Mouse (Mus musculus) liver, embryonic 11.5 days (tissue): ENCODE results near the gene Lrsam1. TPM values are rescaled to one million over a fixed set of nuclear protein-coding genes. Genes with fewer than 3 reads are reported as not detected.

Source experiments
- ATAC-seq: fragments of 200-750 bp; cut with Nextera tagmentation; replicated peaks from 2 replicates; pipeline ENCODE4 v1.8.0; 2017; ENCODE audit warnings: moderate number of reproducible peaks, mild to moderate bottlenecking, moderate TSS enrichment, moderate library complexity; ENCODE audit not compliant: low FRiP score
- DNase-seq: peaks from one replicate; pipeline ENCODE4 v3.0.0-alpha.2; 2017; ENCODE audit warnings: low spot score
- H3K27ac ChIP-seq: fragments of 300-500 bp; sonication (generic); 2 replicates; pipeline ENCODE4 v1.5.1; 2014; ENCODE audit warnings: mild to moderate bottlenecking, low read depth, low read length, control low read depth
- H3K27me3 ChIP-seq: fragments of 300-500 bp; sonication (generic); replicated peaks from 2 replicates; pipeline ENCODE4 v1.6.1; 2014; ENCODE audit warnings: low read length, mixed read lengths; ENCODE audit not compliant: control insufficient read depth, insufficient read depth
- H3K36me3 ChIP-seq: fragments of 300-500 bp; sonication (generic); 2 replicates; pipeline ENCODE4 v1.6.1; 2014; ENCODE audit warnings: mild to moderate bottlenecking, low read length, moderate library complexity, mixed read lengths; ENCODE audit not compliant: control insufficient read depth, insufficient read depth
- H3K4me1 ChIP-seq: fragments of 300-500 bp; sonication (generic); replicated peaks from 2 replicates; pipeline ENCODE4 v1.6.1; 2014; ENCODE audit warnings: low read length, mixed read lengths; ENCODE audit not compliant: control insufficient read depth, insufficient read depth
- H3K4me2 ChIP-seq: fragments of 300-500 bp; sonication (generic); 2 replicates; pipeline ENCODE4 v1.6.1; 2014; ENCODE audit warnings: mild to moderate bottlenecking, control low read depth, moderate library complexity
- H3K4me3 ChIP-seq: fragments of 300-500 bp; sonication (generic); 2 replicates; pipeline ENCODE4 v1.5.1; 2014; ENCODE audit warnings: low read depth, low read length, control low read depth
- H3K9ac ChIP-seq: fragments of 300-500 bp; sonication (generic); 2 replicates; pipeline ENCODE4 v1.6.1; 2014; ENCODE audit warnings: low read depth, low read length, control low read depth
- H3K9me3 ChIP-seq: fragments of 300-500 bp; sonication (generic); 2 replicates; pipeline ENCODE4 v1.6.1; 2016; ENCODE audit warnings: low read length, inconsistent platforms, mixed read lengths; ENCODE audit not compliant: control insufficient read depth
- WGBS: fragments of 180-500 bp; shearing (Covaris S2); extraction: QIAGEN DNeasy Blood & Tissue Kit; methylation state at CpG from one replicate; pipeline ENCODE4 v1.1.7; 2014; 5-methylcytosine and 5-hydroxymethylcytosine counted together
- polyA plus RNA-seq: library from polyadenylated mRNA; unstranded; fragments of >200 nt; fragmentation: Nextera tagmentation; extraction: Ambion mirVana; gene quantifications from 2 replicates; pipeline ENCODE4 v1.2.1, GENCODE M21; 2014

Lrsam1 gene
- polyA plus RNA-seq, 1 experiment from 2014 or later, result 6.1 TPM

GRCm38 (mm10) chr2:32990167-32990832 is 28.9 kb upstream of the Lrsam1 start:
- H3K4me3 ChIP-seq, result no peak overlapping the region
- ATAC-seq, result no peak
- DNase-seq, result no peak
- no peak overlapping the region for H3K27ac ChIP-seq
- WGBS, result 57% methylated on average over 13 of the region's 13 CpGs
- no peaks in the 10 kb centered on the region for H3K4me1 ChIP-seq
- H3K4me2 ChIP-seq, result no peak overlapping the region
- H3K9me3 ChIP-seq, result no peaks in the 10 kb centered on the region
- no peak overlapping the region for H3K9ac ChIP-seq
- H3K36me3 ChIP-seq, result no peaks in the 10 kb centered on the region
- H3K27me3 ChIP-seq, result no peaks in the 10 kb centered on the region

GRCm38 (mm10) chr2:32989376-32989775 is 28.0 kb upstream of the Lrsam1 start:
- Histone ChIP-seq H3K4me2 (no peak overlapping the region), H3K36me3 (no peaks in the 10 kb centered on the region), H3K4me1 (no peaks in the 10 kb centered on the region), H3K27me3 (no peaks in the 10 kb centered on the region), H3K4me3 (no peak overlapping the region), H3K9me3 (no peaks in the 10 kb centered on the region), H3K9ac (no peak overlapping the region), H3K27ac (no peak overlapping the region)
- DNase-seq (no peak), ATAC-seq (no peak)
- 80% methylated on average over 3 of the region's 3 CpGs for WGBS

DNA sequence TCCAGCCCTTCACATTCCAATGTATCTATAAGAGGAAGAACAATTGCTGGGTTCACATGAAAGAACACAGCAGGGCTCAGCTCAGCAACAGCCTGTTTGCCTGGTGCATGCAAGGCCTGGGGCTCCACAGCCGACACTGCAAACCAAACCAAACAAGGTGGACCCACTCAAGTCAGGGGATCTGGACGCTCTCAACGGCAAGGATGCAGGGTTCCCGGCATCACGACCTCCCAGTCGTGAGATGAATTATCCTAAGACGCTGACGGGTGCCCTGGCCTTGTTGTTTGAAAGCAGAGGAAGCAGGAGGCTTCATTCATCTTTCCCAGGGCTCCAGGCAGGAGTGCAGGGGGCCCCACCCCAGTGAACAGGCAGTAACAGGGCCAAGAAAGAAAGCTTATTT is 24.4 kb upstream of the Lrsam1 start:
- Histone ChIP-seq H3K4me1 (peaks cover 4% of the 10 kb centered on the region), H3K27me3 (no peaks in the 10 kb centered on the region), H3K36me3 (no peaks in the 10 kb centered on the region), H3K9me3 (no peaks in the 10 kb centered on the region), H3K4me3 (no peak overlapping the region), H3K27ac (no peak overlapping the region), H3K4me2 (no peak overlapping the region), H3K9ac (no peak overlapping the region)
- ATAC-seq, result no peak
- 71% methylated on average over 8 of the region's 8 CpGs for WGBS
- no peak for DNase-seq

DNA sequence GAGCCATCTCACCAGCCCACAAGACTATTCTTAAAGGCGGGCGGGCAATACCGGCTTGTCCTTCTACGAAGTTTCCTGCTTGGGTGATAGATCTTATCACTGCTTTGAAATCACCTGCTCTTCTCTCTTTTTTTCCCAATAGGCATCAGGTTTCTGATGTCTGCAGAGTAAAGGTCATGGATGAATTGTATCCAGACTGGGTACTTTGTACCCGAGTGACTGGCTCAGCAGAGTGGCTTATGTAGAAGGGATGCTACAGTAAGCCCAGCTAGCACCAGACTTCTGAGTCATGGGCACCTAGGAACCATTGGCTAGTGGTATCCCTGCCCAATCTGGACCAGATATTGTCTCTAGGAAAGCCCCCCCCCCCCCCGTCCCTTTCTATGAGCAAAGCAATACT is 22.2 kb upstream of the Lrsam1 start:
- no peaks in the 10 kb centered on the region for H3K36me3 ChIP-seq
- 49% methylated on average over 6 of the region's 6 CpGs for WGBS
- H3K9ac ChIP-seq, result no peak overlapping the region
- H3K9me3 ChIP-seq, result no peaks in the 10 kb centered on the region
- no peak overlapping the region for H3K4me2 ChIP-seq
- ATAC-seq, result no peak
- H3K27me3 ChIP-seq, result no peaks in the 10 kb centered on the region
- no peak for DNase-seq
- no peak overlapping the region for H3K4me3 ChIP-seq
- no peak overlapping the region for H3K27ac ChIP-seq
- peaks cover 14% of the 10 kb centered on the region for H3K4me1 ChIP-seq

DNA sequence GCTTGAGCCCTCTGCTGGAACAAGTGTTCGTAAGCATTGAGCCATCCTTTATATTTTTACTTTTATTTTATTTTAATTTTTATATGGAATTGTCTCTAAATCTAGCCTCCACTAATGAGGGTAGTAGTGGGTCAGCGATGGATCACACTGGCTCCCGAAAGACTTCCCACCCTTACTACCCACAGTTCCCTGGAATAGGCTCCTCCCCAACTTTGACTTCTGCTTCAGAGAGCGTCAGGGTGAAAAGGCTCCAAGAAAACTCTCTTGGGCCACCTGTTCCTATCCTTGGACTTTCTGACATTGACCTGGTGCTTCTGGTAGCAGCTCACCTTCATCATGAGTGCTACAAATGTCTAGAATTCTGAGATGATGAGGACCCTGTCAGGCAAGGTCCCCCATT is 21.3 kb upstream of the Lrsam1 start:
- WGBS, result 9% methylated on average over 4 of the region's 4 CpGs
- peak overlapping the region; percentile 10; the same call in 1 of the 2 replicates for H3K9ac ChIP-seq
- H3K4me1 ChIP-seq, result peaks cover 22% of the 10 kb centered on the region
- no peak overlapping the region for H3K27ac ChIP-seq
- H3K4me3 ChIP-seq, result peak overlapping the region; percentile 76
- ATAC-seq (no peak), DNase-seq (no peak)
- peak overlapping the region; percentile 100 for H3K4me2 ChIP-seq
- H3K9me3 ChIP-seq, result no peaks in the 10 kb centered on the region
- H3K27me3 ChIP-seq, result no peaks in the 10 kb centered on the region
- H3K36me3 ChIP-seq, result no peaks in the 10 kb centered on the region

DNA sequence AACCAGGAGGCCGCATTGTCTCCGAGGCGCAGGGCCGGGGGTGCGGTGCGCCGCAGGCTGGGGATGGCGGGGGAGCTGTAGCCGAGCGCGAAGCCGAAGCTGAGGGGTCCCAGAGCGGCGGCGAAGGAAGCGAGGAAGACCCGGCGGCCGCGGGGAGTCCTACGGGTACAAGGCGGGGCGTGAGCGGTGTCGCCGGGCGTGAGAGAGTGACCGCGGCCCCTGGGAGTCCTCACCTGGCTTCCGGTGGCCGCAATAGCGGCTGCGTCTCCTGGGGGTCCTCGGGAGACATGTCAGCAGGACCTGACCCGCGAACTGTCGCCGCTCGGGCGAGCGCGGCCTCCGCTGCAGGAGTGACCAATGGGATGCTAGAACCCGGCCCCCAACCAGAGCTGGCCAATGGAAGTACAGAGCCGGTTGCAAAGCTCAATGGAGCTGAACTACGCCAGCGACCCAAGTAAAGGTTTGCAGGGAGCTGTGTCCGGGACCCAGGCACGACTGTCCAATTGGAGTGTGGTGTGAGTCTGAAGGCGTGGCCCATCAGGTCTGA is 20.4 kb upstream of the Lrsam1 start, which contains the start of gene Slc2a8:
Gene Slc2a8, minus strand, starts transcription at position 359 of the 547 bp plus-strand sequence.
- peak within 1 kb of the TSS; percentile 26; the same call in 1 of the 2 replicates for H3K27ac ChIP-seq
- ATAC-seq (peak; percentile 98), DNase-seq (peak; percentile 88)
- WGBS, result under 1% methylated on average over 50 of the region's 50 CpGs
- H3K27me3 ChIP-seq, result no peaks in the 10 kb centered on the region
- no peaks in the 10 kb centered on the region for H3K36me3 ChIP-seq
- H3K9ac ChIP-seq, result peak within 1 kb of the TSS; percentile 78
- peak within 1 kb of the TSS; percentile 100 for H3K4me2 ChIP-seq
- H3K9me3 ChIP-seq, result no peaks in the 10 kb centered on the region
- peaks cover 22% of the 10 kb centered on the region for H3K4me1 ChIP-seq
- H3K4me3 ChIP-seq, result peak within 1 kb of the TSS; percentile 76

DNA sequence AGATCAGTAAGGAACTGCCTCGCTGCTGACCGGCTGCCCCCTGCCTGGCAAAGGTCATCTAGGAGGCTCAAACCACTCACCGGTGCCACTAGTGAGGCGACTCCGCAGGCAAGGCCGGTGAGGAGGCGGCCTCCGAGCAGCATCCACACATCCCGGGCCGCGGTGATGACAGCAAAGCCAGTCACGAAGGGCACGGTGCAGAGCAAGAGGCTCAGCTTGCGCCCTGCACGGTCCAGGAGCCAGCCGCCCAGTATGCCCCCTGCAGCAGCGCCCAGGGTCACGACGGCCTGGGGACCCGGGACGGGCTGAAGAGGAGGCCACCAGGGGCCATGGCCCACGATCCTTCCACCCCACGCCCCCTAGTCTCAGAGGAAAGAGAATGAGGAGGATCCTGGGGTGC is 19.9 kb upstream of the Lrsam1 start:
- H3K9me3 ChIP-seq, result no peaks in the 10 kb centered on the region
- peak overlapping the region; percentile 78 for H3K9ac ChIP-seq
- no peaks in the 10 kb centered on the region for H3K36me3 ChIP-seq
- H3K27me3 ChIP-seq, result no peaks in the 10 kb centered on the region
- under 1% methylated on average over 23 of the region's 23 CpGs for WGBS
- ATAC-seq, result peak; percentile 51
- peak; percentile 54 for DNase-seq
- peak overlapping the region; percentile 26; the same call in 1 of the 2 replicates for H3K27ac ChIP-seq
- H3K4me3 ChIP-seq, result peak overlapping the region; percentile 76
- peak overlapping the region; percentile 100 for H3K4me2 ChIP-seq
- peaks cover 22% of the 10 kb centered on the region for H3K4me1 ChIP-seq

GRCm38 (mm10) chr2:32979675-32980074 is 18.3 kb upstream of the Lrsam1 start:
- H3K9ac ChIP-seq, result no peak overlapping the region
- no peaks in the 10 kb centered on the region for H3K27me3 ChIP-seq
- no peak overlapping the region for H3K4me3 ChIP-seq
- H3K27ac ChIP-seq, result no peak overlapping the region
- no peaks in the 10 kb centered on the region for H3K36me3 ChIP-seq
- ATAC-seq (no peak), DNase-seq (no peak)
- H3K4me2 ChIP-seq, result no peak overlapping the region
- peaks cover 22% of the 10 kb centered on the region for H3K4me1 ChIP-seq
- H3K9me3 ChIP-seq, result no peaks in the 10 kb centered on the region
- WGBS, result 85% methylated on average over 7 of the region's 7 CpGs

DNA sequence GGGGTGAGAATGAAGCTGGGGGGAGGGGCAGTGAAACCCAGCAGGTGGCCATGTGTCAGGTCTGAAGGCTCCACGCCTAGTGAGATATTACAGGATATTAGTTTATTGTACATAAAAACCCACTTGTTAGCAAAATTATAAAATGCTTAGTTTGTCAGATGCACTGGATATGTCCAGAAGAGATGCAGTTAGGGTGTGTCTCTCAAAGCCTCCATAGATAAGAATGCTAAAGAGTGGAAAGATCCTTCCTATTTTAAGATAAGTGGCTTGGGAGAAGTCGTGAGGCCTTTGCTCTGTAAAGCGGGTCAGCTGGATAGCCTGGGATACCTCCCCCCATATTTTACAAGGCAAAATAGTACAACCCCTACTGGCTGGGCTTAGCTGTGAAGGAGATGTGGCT is 17.3 kb upstream of the Lrsam1 start:
- no peaks in the 10 kb centered on the region for H3K27me3 ChIP-seq
- DNase-seq, result no peak
- peak overlapping the region; percentile 58; the same call in 1 of the 2 replicates for H3K27ac ChIP-seq
- H3K9ac ChIP-seq, result no peak overlapping the region
- no peak overlapping the region for H3K4me3 ChIP-seq
- H3K9me3 ChIP-seq, result no peaks in the 10 kb centered on the region
- no peaks in the 10 kb centered on the region for H3K36me3 ChIP-seq
- ATAC-seq, result no peak
- peak overlapping the region; percentile 40 for H3K4me2 ChIP-seq
- peaks cover 22% of the 10 kb centered on the region for H3K4me1 ChIP-seq
- WGBS, result 49% methylated on average over 3 of the region's 3 CpGs
